Mouse (Mus musculus) ES-E14 (cell line): Measurements from ENCODE around the gene Nup133.

Experiments
- CHD2 ChIP-seq: IDR thresholded peaks from 2 replicates; pipeline ENCODE4 v1.6.1; 2014; ENCODE audit warnings: mild to moderate bottlenecking, low read depth, low read length, inconsistent platforms
- HCFC1 ChIP-seq: IDR thresholded peaks from 2 replicates; pipeline ENCODE4 v1.6.1; 2012; ENCODE audit warnings: low read length, inconsistent platforms, borderline replicate concordance; ENCODE audit not compliant: insufficient read depth
- MAFK ChIP-seq: IDR thresholded peaks from 2 replicates; pipeline ENCODE4 v1.6.1; 2014; ENCODE audit warnings: mild to moderate bottlenecking, low read depth, low read length, inconsistent platforms; ENCODE audit not compliant: insufficient read depth
- ZC3H11A ChIP-seq: IDR thresholded peaks from 2 replicates; pipeline ENCODE4 v1.6.1; 2012; ENCODE audit warnings: low read depth, mild to moderate bottlenecking, inconsistent platforms, low read length, borderline replicate concordance
- ZNF384 ChIP-seq: IDR thresholded peaks from 2 replicates; pipeline ENCODE4 v1.6.1; 2012; ENCODE audit warnings: low read depth, low read length, inconsistent platforms

- TF ChIP-seq HCFC1 (no peak), ZNF384 (no peak), CHD2 (no peak), ZC3H11A (no peak), MAFK (no peak)
Measured at GRCm38 (mm10) chr8:123896366-123896761, 52.7 kb downstream of the Nup133 start.
